Mouse (Mus musculus) megakaryocyte-erythroid progenitor cell, adult 5-6 weeks (primary cell): ENCODE results near the gene Parp4. TPM values are rescaled to one million over a fixed set of nuclear protein-coding genes. Genes with fewer than 3 reads are reported as not detected.
A peak's percentile ranks its signal among the peaks of the same experiment; 100 is the strongest.

ENCODE experiments used
- ATAC-seq: replicated peaks from 2 replicates; pipeline ENCODE4 v1.8.0; 2016; ENCODE audit warnings: mild to moderate bottlenecking, inconsistent platforms; ENCODE audit not compliant: severe bottlenecking, poor library complexity, low FRiP score, low TSS enrichment
- total RNA-seq, 2 experiments: library from RNA; stranded (forward) in 1 of 2; stranded (reverse) in 1 of 2; fragments of 200-1000, 215-1000 nt in 1 of 2; fragments of >200 nt in 1 of 2; fragmentation: Nextera tagmentation in 1 of 2; gene quantifications; 2 replicates each; pipeline ENCODE4 v1.2.3; 2014 to 2017

Parp4 gene
- total RNA-seq, 2 experiments from 2014 or later = 2.8 to 11.4 TPM

DNA sequence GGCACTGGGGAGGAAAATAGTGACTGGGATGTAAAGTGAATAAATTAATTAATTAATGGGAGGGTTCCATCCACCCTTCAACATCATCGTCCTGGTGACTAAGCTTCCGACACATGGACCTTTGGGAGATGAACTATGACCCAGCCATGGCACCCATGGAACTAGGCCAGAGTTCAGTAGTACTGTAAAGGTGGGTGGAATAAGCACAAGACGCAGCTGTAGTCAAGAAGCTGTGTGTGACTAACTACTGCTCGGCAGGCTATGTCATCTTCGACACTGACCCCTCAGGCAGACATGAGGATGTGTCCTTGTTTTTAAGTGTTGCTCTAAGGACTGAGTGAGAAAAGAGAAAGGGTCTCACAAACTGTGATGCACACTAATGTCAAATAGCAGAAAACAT is 29.0 kb downstream of the Parp4 start:
- no peak for ATAC-seq

DNA sequence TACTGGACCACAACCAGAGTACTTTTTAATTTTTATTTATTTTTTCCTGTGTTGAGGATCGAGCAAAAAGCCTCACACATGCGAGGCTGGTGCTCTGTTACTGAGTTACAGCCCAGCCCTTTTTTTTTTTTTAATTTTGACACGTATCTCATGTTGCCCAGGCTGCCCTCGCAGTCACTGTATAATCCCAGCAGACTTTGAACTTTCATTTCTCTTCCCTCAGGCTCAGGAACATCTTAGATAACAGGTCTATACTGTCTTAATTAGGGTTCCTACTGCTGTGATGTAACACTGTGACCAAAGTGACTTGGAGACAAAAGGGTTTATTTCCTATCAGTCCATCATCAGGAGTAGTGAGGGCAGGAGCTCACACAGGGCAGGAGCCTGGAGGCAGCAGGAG is 29.7 kb downstream of the Parp4 start:
- no peak for ATAC-seq

GRCm38 (mm10) chr14:56613212-56613611 is 37.8 kb downstream of the Parp4 start:
- no peak for ATAC-seq

- ATAC-seq = no peak
Observed at GRCm38 (mm10) chr14:56617470-56617869, 42.1 kb downstream of the Parp4 start.

DNA sequence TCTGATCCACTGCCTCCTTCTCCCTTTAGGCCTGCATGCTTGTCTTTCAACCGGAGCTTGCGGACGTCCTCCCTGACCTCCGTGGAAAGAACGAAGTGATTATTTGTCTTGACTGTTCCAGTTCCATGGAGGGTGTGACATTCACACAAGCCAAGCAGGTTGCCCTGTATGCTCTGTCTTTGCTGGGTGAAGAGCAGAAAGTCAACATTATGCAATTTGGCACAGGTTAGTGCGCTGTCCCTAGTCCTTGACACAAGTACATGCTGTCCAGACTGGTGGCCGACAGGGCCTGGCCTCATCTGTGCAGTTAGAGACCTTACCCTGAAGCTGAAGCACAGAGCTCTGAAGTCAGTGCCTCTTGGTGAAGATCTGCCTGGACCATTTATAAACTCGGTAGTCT is 45.0 kb downstream of the Parp4 start:
- no peak for ATAC-seq

- ATAC-seq = no peak
Observed at GRCm38 (mm10) chr14:56626202-56626601, 50.8 kb downstream of the Parp4 start.

GRCm38 (mm10) chr14:56628336-56628735 is 52.9 kb downstream of the Parp4 start:
- no peak for ATAC-seq

GRCm38 (mm10) chr14:56631109-56631508 is 55.7 kb downstream of the Parp4 start:
- ATAC-seq = peak; percentile 63; the same call in 1 of the 2 replicates

- ATAC-seq = no peak
Observed at GRCm38 (mm10) chr14:56647206-56647605, 71.8 kb downstream of the Parp4 start.

GRCm38 (mm10) chr14:56649448-56649847 is 74.0 kb downstream of the Parp4 start:
- no peak for ATAC-seq

- ATAC-seq = no peak
Observed at GRCm38 (mm10) chr14:56665651-56666050, 90.2 kb downstream of the Parp4 start.

GRCm38 (mm10) chr14:56666909-56667308 is 91.5 kb downstream of the Parp4 start:
- no peak for ATAC-seq

- ATAC-seq = peak; percentile 99
Observed at GRCm38 (mm10) chr14:56667969-56668802, 92.8 kb downstream of the Parp4 start, which contains the start of gene Mphosph8. Gene Mphosph8 (plus strand): TSS chr14:56668248.

GRCm38 (mm10) chr14:56669046-56669620 is 93.7 kb downstream of the Parp4 start:
- no peak; the same call in 1 of the 2 replicates for ATAC-seq

DNA sequence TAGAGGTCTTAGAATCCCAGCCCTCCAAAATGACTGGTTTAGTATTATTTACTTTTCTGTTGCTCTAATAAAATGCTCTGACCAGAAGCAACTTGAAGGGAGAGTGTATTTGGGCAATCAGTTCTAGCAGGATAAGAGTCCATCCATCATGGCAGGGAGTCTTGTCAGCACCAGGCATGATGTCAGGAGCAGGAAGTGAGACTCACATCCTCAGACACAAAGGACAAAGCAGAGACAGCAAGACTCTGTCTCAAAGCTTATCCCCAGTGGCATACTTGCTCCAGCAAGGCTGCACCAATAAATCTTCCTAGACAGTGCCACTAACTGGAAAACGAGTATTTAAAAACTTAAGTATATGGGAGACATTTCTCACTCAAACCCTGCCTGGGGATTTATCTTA is 110.0 kb downstream of the Parp4 start:
- ATAC-seq = no peak

DNA sequence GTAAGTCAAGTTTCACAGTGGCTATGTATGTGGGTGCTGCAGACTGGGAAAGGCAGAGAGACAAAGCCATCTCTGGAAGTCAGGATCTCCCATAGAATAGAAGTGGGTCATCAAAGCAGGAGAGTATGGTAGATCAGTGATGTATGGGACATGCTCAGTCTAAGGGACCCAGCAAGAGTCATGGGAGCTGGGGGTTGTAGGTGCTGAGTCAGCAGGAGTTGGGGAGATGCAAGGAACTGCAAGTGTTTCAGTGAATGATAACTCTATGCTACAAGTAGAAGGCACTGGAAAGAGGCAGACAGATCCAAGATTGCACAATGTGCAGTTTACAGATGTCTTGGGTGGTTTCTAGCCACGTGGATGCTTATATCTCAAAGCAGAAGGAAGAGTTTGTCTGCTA is 113.7 kb downstream of the Parp4 start:
- 0 out of 2 replicates have a peak, but pooled peaks have one; percentile 27 for ATAC-seq

DNA sequence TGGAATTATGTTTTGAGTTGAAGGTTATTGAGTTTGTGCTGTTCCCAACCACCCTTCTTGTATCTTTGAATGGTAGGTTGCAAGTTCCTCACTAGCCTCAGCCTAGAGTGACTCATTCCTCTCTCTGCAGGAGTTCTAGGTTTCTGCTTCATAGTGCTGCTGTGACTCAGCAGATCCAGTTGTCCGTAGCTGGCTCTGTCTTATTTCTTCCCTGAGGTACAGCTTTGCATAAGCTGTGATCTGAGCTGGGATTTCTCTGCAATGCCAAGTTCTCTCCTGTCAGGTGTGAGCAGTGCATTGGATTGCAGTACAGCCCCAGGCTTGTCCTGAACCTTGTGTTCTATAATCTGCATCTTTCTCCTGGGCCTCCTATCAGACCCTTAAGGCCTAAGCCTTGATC is 114.3 kb downstream of the Parp4 start:
- no peak for ATAC-seq

DNA sequence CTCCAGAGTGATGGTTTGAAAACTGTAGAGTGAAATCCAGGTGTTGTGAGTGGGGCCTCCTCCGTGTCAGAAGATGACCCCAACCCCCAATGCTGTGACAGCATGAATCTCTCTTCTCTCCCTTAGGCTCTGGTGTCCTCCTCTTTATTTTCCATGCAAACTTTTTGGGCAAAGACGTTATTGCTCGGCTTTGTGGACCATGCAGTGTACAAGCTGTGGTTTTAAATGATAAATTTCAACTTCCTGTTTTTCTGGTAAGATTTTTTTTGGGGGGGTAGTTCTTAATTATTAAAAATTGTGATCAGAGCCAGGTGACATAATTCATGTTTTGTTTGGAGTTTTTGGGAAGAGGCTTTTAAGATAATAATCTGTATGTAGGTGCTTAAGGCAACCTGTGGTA is 120.1 kb downstream of the Parp4 start:
- ATAC-seq = no peak

DNA sequence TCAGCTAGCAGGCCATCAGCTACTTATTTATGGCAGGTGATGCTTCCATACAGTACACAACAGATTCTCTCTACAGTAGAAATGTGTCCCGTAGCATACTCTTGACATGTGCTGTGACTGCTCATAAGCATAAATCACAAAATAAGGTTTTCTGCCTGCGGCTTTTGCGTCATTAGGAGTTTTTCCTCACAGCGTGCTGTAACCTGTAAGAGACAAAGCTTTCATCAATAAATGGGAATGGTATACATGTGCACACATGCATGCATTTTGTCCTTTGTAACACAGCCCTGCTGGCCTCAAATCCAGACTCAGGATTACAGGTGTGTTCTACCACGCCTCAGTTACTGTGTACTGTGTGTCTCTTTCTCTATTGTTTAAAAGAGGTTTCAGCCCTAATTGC is 122.4 kb downstream of the Parp4 start:
- ATAC-seq = no peak

DNA sequence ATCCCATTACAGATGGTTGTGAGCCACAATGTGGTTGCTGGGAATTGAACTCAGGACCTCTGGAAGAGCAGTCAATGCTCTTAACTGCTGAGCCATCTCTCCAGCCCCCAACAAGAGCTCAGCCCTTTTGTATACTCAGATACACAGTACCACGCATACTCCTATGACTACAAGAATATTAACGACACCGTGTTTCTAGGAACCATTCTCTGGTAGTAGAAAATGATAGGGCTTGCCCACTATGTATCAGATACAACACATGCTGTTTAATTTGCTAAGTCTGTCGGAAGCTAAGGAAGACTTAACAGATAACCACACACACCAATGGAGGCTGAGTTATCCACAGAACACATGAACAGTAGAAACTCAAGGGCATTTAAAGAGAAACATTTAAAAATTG is 127.2 kb downstream of the Parp4 start:
- ATAC-seq = peak; percentile 85

DNA sequence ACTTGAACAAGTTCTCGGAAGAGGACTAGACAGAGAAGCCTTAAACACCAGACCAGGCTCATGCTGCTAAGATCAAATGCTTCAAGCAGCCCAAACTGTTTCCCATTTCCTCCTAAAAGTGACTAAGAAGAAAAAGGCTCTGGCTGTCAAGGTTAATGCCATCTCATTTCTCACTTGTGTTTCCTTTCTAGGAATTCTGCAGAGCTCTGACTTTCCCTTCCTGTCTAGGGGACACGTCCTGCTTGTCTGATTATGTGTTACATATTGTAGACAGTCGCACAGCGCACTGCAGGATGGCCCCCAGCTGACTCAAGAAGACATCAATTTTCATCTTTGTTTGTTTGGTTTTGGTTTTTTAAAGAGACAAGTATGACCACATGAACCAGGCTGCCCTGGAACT is 130.3 kb downstream of the Parp4 start:
- ATAC-seq = no peak
